Mouse (Mus musculus): ENCODE measurements around the gene Hist1h1a. TPM values are rescaled to one million over a fixed set of nuclear protein-coding genes. Genes with fewer than 3 reads are reported as not detected.
"Not testable (repeated sequence)": the region's sequence is repeated elsewhere in the genome, so short reads cannot be mapped to it uniquely, and the experiment has no call there.

Gene Hist1h1a
- polyA plus RNA-seq, 1 experiment from 2014 or later, result 0.60 TPM

GRCm38 (mm10) chr13:23760972-23761864 lies 2.2 kb upstream of the Hist1h1a start, which contains the start of gene Hist1h4a:
Gene Hist1h4a, minus strand, starts transcription at chr13:23761230.
- peak within 1 kb of the TSS; percentile 26 for H3K9ac ChIP-seq (ENCODE audit: low read depth, low read length)
- WGBS, result under 1% methylated on average over 66 of the region's 72 CpGs
- no peaks in the 10 kb centered on the region for H3K27me3 ChIP-seq (replicated peaks; ENCODE audit: control insufficient read depth, insufficient read depth, low read length)
- peak within 1 kb of the TSS; percentile 44 for H3K4me3 ChIP-seq (ENCODE audit: low read depth, low read length)
- no peaks in the 10 kb centered on the region for H3K9me3 ChIP-seq (ENCODE audit: control insufficient read depth)
- ATAC-seq, result peak; percentile 66
- peak within 1 kb of the TSS; percentile 88 for H3K4me2 ChIP-seq (replicated peaks; ENCODE audit: low read depth)
- peak within 1 kb of the TSS; percentile 85 for H3K27ac ChIP-seq (ENCODE audit: low read depth, low read length)
- no peak for TF ChIP-seq CTCF (IDR thresholded peaks at IDR 0.05; ENCODE audit: low read depth)
- peaks cover 12% of the 10 kb centered on the region for H3K4me1 ChIP-seq (replicated peaks; ENCODE audit: control insufficient read depth, insufficient read depth, low read length)
- H3K36me3 ChIP-seq (ENCODE audit: control insufficient read depth, insufficient read depth), result no peaks in the 10 kb centered on the region

GRCm38 (mm10) chr13:23761871-23762821 lies 1.3 kb upstream of the Hist1h1a start, which contains the start of gene Hist1h3a:
Gene Hist1h3a, minus strand, starts transcription at chr13:23762386.
- under 1% methylated on average over 30 of the region's 52 CpGs for WGBS
- not testable (repeated sequence) for H3K36me3 ChIP-seq (ENCODE audit: control insufficient read depth, insufficient read depth); H3K27me3 ChIP-seq (replicated peaks; ENCODE audit: control insufficient read depth, insufficient read depth, low read length); H3K9me3 ChIP-seq (ENCODE audit: control insufficient read depth)
- Histone ChIP-seq H3K4me3 (ENCODE audit: low read depth, low read length) (peak within 1 kb of the TSS; percentile 52), H3K27ac (ENCODE audit: low read depth, low read length) (peak within 1 kb of the TSS; percentile 85), H3K4me2 (replicated peaks; ENCODE audit: low read depth) (peak within 1 kb of the TSS; percentile 88), H3K9ac (ENCODE audit: low read depth, low read length) (peak within 1 kb of the TSS; percentile 62; the same call in 1 of the 2 replicates), H3K4me1 (replicated peaks; ENCODE audit: control insufficient read depth, insufficient read depth, low read length) (peaks cover 12% of the 10 kb centered on the region)
- ATAC-seq, result peak; percentile 64

- Histone ChIP-seq H3K36me3 (ENCODE audit: control insufficient read depth, insufficient read depth) (no peaks in the 10 kb centered on the region), H3K9ac (ENCODE audit: low read depth, low read length) (peak overlapping the region; percentile 62; the same call in 1 of the 2 replicates), H3K4me1 (replicated peaks; ENCODE audit: control insufficient read depth, insufficient read depth, low read length) (peaks cover 12% of the 10 kb centered on the region), H3K4me3 (ENCODE audit: low read depth, low read length) (peak overlapping the region; percentile 52), H3K27ac (ENCODE audit: low read depth, low read length) (peak overlapping the region; percentile 85), H3K27me3 (replicated peaks; ENCODE audit: control insufficient read depth, insufficient read depth, low read length) (no peaks in the 10 kb centered on the region), H3K9me3 (ENCODE audit: control insufficient read depth) (no peaks in the 10 kb centered on the region), H3K4me2 (replicated peaks; ENCODE audit: low read depth) (peak overlapping the region; percentile 88)
- no peak for ATAC-seq
- TF ChIP-seq CTCF (IDR thresholded peaks at IDR 0.05; ENCODE audit: low read depth), result no peak
- WGBS, result under 1% methylated on average over 10 of the region's 10 CpGs
Measured at GRCm38 (mm10) chr13:23763242-23763585, 252 bp upstream of the Hist1h1a start.

GRCm38 (mm10) chr13:23764324-23765171 lies 1.1 kb downstream of the Hist1h1a start:
- TF ChIP-seq CTCF (IDR thresholded peaks at IDR 0.05; ENCODE audit: low read depth), result no peak
- peak overlapping the region; percentile 52 for H3K4me3 ChIP-seq (ENCODE audit: low read depth, low read length)
- H3K27me3 ChIP-seq (replicated peaks; ENCODE audit: control insufficient read depth, insufficient read depth, low read length), result no peaks in the 10 kb centered on the region
- peaks cover 12% of the 10 kb centered on the region for H3K4me1 ChIP-seq (replicated peaks; ENCODE audit: control insufficient read depth, insufficient read depth, low read length)
- no peak for ATAC-seq
- H3K9me3 ChIP-seq (ENCODE audit: control insufficient read depth), result no peaks in the 10 kb centered on the region
- peak overlapping the region; percentile 85; the same call in 1 of the 2 replicates for H3K27ac ChIP-seq (ENCODE audit: low read depth, low read length)
- H3K36me3 ChIP-seq (ENCODE audit: control insufficient read depth, insufficient read depth), result no peaks in the 10 kb centered on the region
- peak overlapping the region; percentile 88 for H3K4me2 ChIP-seq (replicated peaks; ENCODE audit: low read depth)
- peak overlapping the region; percentile 62; the same call in 1 of the 2 replicates for H3K9ac ChIP-seq (ENCODE audit: low read depth, low read length)
- WGBS, result 47% methylated on average over 12 of the region's 12 CpGs

GRCm38 (mm10) chr13:23765172-23765513 lies 1.7 kb downstream of the Hist1h1a start:
- H3K4me2 ChIP-seq (replicated peaks; ENCODE audit: low read depth), result no peak overlapping the region
- no peaks in the 10 kb centered on the region for H3K36me3 ChIP-seq (ENCODE audit: control insufficient read depth, insufficient read depth)
- no peak overlapping the region for H3K9ac ChIP-seq (ENCODE audit: low read depth, low read length)
- H3K27ac ChIP-seq (ENCODE audit: low read depth, low read length), result no peak overlapping the region
- no peak for TF ChIP-seq CTCF (IDR thresholded peaks at IDR 0.05; ENCODE audit: low read depth)
- no peak overlapping the region for H3K4me3 ChIP-seq (ENCODE audit: low read depth, low read length)
- no peaks in the 10 kb centered on the region for H3K9me3 ChIP-seq (ENCODE audit: control insufficient read depth)
- peaks cover 10% of the 10 kb centered on the region for H3K4me1 ChIP-seq (replicated peaks; ENCODE audit: control insufficient read depth, insufficient read depth, low read length)
- WGBS, result 87% methylated on average over 1 of the region's 1 CpGs
- no peak for ATAC-seq
- no peaks in the 10 kb centered on the region for H3K27me3 ChIP-seq (replicated peaks; ENCODE audit: control insufficient read depth, insufficient read depth, low read length)
